Mouse (Mus musculus): ENCODE measurements around the gene L3mbtl3. TPM values are rescaled to one million over a fixed set of nuclear protein-coding genes. Genes with fewer than 3 reads are reported as not detected.

L3mbtl3 gene
- 16.8 and 17.1 TPM in 2 replicates for polyA plus RNA-seq (2016; fragmentation: Nextera tagmentation; extraction: Ambion mirVana)

DNA sequence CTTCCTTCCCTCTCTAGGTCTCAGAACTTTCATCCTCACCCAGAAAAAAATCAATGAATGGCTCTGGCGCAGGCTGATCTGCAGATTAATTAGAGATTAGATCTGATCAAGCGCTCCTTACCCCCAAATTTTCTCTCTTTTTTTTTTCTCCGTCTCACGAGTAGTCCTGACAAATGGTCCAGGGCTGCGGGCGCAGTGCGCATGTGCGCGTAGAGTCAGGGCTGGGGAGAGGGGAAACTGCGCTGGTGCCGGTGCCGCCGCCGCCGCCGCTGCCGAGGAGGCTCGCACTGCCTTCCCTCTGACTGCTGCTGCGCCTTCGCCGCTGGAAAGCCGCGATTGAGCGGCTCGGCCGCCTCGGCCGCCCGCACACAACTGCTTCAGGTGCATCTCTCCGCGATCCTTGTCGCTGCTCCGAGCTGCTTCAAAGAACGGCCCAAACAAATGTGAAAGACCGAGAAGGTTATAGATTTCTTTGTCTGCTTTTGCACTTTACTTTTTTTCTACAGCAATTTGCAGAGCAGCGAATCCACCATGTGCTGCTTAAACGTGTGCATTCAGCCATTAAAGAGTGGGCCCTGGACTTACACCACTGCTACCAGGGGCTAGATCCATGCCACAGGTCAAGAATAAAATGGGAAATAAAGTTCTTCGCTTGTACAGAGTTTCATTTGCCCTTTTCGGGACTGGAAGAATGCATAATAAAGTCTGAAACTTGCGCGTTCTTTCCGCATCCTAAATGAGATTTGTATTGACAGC, at the start of gene L3mbtl3:
L3mbtl3 (minus strand) TSS at position 182 of the 756 bp plus-strand sequence.
- Histone ChIP-seq H3K4me3 (peak within 1 kb of the TSS; percentile 85), H3K4me1 (replicated peaks) (peaks cover 29% of the 10 kb centered on the region), H3K27me3 (ENCODE audit: insufficient read depth, poor library complexity, severe bottlenecking) (no peaks in the 10 kb centered on the region), H3K27ac (peak within 1 kb of the TSS; percentile 99), H3K9me3 (no peaks in the 10 kb centered on the region), H3K36me3 (no peaks in the 10 kb centered on the region)
- peak; percentile 92 for DNase-seq (ENCODE audit: low spot score)
- 1% methylated on average over 42 of the region's 42 CpGs for WGBS

DNA sequence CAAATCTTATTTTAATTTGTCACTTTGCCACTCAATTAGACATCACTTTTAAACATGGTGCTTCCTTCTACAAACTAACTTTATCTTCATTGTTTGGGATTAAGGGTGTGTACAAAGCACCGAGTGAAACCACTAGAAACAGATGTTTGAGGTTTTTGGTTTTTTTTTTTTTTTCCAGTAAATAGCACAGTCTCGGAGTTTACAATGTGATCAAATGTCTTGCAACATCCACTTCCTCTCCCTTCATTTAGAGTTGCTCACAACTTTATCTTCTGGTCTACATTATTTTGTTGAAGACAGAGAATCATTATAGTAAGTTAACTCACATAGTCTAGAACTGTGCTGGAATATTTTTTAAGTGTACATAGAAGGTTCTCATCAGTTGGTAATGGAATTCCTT, 45.4 kb upstream of the L3mbtl3 start:
- no peaks in the 10 kb centered on the region for H3K27me3 ChIP-seq (ENCODE audit: insufficient read depth, poor library complexity, severe bottlenecking)
- H3K4me1 ChIP-seq (replicated peaks), result no peaks in the 10 kb centered on the region
- H3K36me3 ChIP-seq, result no peaks in the 10 kb centered on the region
- H3K4me3 ChIP-seq, result no peak overlapping the region
- no peaks in the 10 kb centered on the region for H3K9me3 ChIP-seq
- 86% methylated on average over 2 of the region's 2 CpGs for WGBS
- no peak for DNase-seq (ENCODE audit: low spot score)
- H3K27ac ChIP-seq, result no peak overlapping the region

DNA sequence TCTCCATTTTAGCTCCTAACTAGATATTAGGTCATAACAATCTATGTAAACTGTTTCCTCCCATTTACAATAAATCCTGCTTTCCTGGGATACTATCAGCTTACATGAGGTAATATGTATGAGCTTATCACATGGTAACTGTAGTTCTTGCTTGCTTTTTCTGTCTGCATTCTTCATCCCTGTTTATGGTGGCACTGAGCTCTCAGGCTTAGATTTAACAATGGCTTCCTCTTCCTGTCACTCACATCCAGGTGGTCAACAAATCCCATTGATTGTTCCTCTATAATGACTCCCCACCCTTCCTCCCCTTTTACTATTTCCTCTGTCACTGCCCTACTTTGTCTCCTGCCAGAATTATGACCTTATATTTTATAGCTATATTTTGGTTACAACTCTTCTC, 12.9 kb upstream of the L3mbtl3 start:
- H3K9me3 ChIP-seq, result no peaks in the 10 kb centered on the region
- no peak overlapping the region for H3K27ac ChIP-seq
- DNase-seq (ENCODE audit: low spot score), result no peak
- no peaks in the 10 kb centered on the region for H3K36me3 ChIP-seq
- H3K4me3 ChIP-seq, result no peak overlapping the region
- no peaks in the 10 kb centered on the region for H3K4me1 ChIP-seq (replicated peaks)
- no peaks in the 10 kb centered on the region for H3K27me3 ChIP-seq (ENCODE audit: insufficient read depth, poor library complexity, severe bottlenecking)

DNA sequence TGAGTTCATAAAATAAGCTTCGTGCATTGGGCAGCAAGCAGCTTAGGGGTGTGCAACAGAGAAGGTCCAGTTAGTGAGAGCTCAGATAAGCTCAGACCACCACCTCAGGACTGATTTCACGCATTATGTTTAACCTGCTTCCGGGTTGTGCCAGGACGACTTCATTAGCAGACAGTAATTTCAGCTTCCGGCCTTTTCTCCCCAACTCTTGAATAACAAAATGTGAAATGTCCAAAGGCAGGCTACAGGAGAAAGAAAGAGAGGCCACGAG, 1.5 kb upstream of the L3mbtl3 start:
- 81% methylated on average over 6 of the region's 6 CpGs for WGBS
- H3K36me3 ChIP-seq, result no peaks in the 10 kb centered on the region
- no peak for DNase-seq (ENCODE audit: low spot score)

DNA sequence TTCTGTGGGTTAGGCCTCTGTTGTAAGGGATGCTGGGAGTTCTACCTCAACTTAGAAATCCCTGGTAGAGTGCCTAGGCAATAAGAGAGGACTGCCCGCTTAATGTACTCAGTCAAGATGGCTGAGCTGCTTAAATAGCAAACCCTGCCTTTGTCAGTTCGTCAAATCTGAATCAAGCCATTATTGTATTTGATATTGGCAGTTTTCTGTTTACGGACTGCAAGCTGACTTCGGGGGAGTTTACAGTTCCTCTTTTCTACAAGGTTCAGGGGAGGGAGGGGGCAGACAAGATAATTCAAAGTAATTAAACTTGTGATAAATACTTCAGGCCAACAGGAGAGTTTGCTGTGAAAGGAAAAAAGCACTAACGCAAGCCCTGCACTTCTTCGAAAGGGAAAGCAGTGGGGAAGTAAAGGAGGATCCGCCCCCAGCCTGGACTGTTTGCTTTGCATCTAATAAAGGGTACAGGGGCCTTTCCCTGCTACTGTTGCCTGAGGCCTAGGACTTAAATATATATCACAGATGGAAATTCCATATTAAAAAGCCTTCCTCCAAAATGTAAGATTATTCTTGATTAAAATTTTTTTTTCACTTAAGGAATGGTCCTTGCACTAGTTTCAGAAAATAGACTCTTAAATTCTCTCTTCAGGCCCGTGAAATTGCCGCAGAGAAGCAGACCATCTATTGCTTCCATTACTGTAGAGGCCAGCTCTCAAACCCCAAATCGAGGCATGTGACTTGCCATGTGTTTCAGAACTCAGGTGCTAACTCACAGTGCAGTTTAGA, 968 bp upstream of the L3mbtl3 start:
- Histone ChIP-seq H3K9me3 (no peaks in the 10 kb centered on the region), H3K4me3 (peak overlapping the region; percentile 85), H3K36me3 (no peaks in the 10 kb centered on the region), H3K27ac (peak overlapping the region; percentile 99), H3K4me1 (replicated peaks) (peaks cover 23% of the 10 kb centered on the region), H3K27me3 (ENCODE audit: insufficient read depth, poor library complexity, severe bottlenecking) (no peaks in the 10 kb centered on the region)
- WGBS, result 35% methylated on average over 10 of the region's 10 CpGs
- DNase-seq (ENCODE audit: low spot score), result peak; percentile 39

More for the DNA sequence above, 1.5 kb upstream of the L3mbtl3 start:
- Histone ChIP-seq H3K27me3 (ENCODE audit: insufficient read depth, poor library complexity, severe bottlenecking) (no peaks in the 10 kb centered on the region), H3K9me3 (no peaks in the 10 kb centered on the region), H3K27ac (no peak overlapping the region), H3K4me1 (replicated peaks) (peaks cover 19% of the 10 kb centered on the region), H3K4me3 (no peak overlapping the region)

DNA sequence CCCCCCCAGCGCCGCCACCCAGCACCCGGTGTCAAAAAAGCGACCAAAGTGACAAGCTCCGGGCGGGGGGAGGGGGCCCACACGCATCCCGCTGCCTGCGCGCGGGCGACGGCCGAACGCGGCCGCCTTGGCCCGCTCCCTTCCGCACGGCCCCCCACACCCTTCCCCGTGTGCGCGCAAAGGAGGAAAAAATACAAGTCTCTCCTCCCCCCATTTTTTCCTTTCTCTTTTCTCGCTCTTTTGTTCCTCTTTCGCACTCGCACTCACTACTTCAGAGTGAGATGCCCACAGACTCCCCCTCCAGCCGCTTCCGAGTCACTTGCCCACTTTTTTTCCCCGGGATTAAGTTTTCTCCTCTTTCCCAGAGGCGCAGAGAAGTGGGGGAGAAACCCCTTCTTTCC, 420 bp downstream of the L3mbtl3 start:
- Histone ChIP-seq H3K4me1 (replicated peaks) (peaks cover 29% of the 10 kb centered on the region), H3K9me3 (no peaks in the 10 kb centered on the region), H3K27ac (peak overlapping the region; percentile 99), H3K36me3 (no peaks in the 10 kb centered on the region), H3K4me3 (peak overlapping the region; percentile 85), H3K27me3 (ENCODE audit: insufficient read depth, poor library complexity, severe bottlenecking) (no peaks in the 10 kb centered on the region)
- no peak for DNase-seq (ENCODE audit: low spot score)
- WGBS, result under 1% methylated on average over 24 of the region's 30 CpGs

DNA sequence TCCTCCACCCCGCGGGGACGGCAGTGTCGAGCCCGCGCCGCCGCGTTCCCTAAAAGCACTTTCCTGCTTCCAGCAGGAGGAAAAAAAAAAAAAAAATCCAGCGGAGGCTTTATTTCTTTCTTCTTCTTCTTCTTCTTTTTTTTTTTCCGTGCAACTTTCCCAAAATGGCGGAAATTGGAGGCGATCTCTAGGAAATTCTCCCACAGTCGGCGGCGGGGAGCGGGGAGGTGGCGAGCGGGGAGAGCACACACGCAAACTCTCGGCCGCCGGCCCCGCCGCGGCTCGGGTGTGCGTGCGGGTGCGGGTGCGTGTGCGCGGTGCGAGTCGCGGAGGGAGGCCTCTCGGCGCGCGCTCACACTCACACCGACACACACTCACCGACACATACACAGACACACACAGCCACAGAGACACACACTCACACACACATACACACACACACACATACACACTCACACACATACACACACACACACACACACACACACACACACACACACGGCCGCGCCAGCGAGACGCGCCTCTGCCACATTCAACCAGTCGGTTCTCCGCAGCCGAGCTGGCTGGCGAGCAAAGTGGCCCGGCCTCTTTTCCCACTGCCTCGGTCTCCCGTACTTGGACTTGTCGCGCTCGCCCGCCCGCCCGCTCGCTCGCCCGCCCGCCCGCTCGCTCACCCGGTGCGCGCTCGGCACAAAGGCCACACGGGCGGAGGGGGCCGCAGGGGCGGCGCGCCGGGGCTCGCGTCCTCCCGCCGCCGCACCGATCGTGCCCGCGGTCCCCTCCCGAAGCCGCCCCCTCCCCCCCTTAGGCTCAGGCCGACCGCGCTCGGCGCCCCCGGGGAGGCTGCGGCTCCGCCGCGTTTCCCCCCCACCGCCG, 1.1 kb downstream of the L3mbtl3 start:
- peak; percentile 76 for DNase-seq (ENCODE audit: low spot score)
- WGBS, result under 1% methylated on average over 101 of the region's 101 CpGs
- H3K9me3 ChIP-seq, result no peaks in the 10 kb centered on the region
- H3K4me3 ChIP-seq, result peak overlapping the region; percentile 85
- peak overlapping the region; percentile 99 for H3K27ac ChIP-seq
- H3K36me3 ChIP-seq, result no peaks in the 10 kb centered on the region
- no peaks in the 10 kb centered on the region for H3K27me3 ChIP-seq (ENCODE audit: insufficient read depth, poor library complexity, severe bottlenecking)
- H3K4me1 ChIP-seq (replicated peaks), result peaks cover 29% of the 10 kb centered on the region

DNA sequence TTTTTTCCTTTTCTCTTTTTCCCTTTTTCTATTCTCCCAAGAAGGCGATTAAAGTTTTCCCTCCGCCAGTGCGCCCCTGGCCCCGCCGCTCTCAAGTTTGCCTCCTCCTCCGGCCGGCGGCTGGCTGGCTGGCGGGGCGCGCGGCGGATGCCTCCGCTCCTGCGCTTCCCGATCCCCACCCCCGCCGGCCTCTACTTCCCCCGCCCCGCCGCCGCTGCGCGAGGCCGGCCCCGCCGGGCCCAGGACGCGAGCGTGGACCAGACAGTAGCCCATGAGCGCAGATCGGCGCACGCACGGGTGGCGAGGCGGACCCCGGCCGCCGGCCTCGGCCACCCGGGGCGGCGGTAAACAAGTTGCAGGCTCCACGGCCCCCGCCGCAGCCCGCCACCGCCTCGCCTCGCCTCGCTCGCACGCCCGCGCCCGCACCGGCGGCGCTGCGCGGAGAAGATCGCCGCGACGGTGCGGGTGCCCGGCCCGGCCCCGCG, 1.8 kb downstream of the L3mbtl3 start:
- peaks cover 1% of the 10 kb centered on the region for H3K36me3 ChIP-seq
- no peaks in the 10 kb centered on the region for H3K9me3 ChIP-seq
- no peaks in the 10 kb centered on the region for H3K27me3 ChIP-seq (ENCODE audit: insufficient read depth, poor library complexity, severe bottlenecking)
- WGBS, result under 1% methylated on average over 71 of the region's 71 CpGs
- peak overlapping the region; percentile 85 for H3K4me3 ChIP-seq
- DNase-seq (ENCODE audit: low spot score), result peak; percentile 70
- peak overlapping the region; percentile 99 for H3K27ac ChIP-seq
- H3K4me1 ChIP-seq (replicated peaks), result peaks cover 29% of the 10 kb centered on the region

DNA sequence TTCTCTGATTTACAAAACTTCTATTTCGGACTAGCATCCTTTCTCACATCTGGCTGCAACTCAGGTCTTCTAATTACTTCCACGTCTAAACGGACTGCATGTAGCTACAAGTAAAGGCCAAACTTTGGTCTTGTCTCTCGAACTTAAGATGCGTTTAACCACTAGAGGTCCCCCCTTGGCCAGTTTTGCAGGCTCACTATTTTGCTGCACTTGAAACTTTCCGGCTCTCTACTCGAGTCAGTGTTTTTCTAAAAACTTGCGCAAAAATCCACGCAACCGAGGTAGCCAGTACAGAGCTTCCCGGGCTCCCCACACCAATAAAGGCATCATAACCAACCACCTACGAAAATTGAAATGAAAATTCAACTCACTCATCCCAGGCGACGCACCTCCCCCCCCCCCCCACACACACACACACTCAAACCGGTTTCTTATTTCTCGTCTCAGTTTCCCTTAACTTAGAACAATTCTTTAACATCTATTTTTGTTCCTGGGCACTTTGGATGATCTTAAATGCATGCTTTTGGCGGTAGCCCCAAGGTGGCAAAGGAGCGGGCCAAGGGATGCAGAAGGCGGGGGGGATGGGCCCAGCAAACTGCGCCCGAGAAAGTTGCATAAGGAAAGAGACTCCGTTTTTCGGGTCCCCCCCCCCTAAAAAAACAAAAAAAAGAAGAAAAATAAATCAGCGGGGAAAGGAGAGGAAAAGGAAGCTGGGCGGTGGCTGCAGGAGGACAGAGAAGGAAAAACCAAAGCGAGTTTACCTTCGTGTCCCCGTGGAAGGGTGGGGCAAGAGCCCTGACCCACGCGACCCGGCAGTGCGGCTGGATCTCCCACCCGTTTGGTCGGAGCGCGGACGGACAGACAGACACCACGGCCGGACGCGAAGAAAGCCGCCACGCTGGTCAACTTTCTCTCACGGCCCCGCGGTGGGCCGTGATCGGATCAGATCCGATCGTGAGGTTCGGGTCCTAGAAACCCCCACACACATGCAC, 2.5 kb downstream of the L3mbtl3 start:
- H3K27ac ChIP-seq, result peak overlapping the region; percentile 99
- peaks cover 29% of the 10 kb centered on the region for H3K4me1 ChIP-seq (replicated peaks)
- peaks cover 8% of the 10 kb centered on the region for H3K36me3 ChIP-seq
- no peaks in the 10 kb centered on the region for H3K27me3 ChIP-seq (ENCODE audit: insufficient read depth, poor library complexity, severe bottlenecking)
- peak; percentile 78 for DNase-seq (ENCODE audit: low spot score)
- H3K9me3 ChIP-seq, result no peaks in the 10 kb centered on the region
- H3K4me3 ChIP-seq, result peak overlapping the region; percentile 85
- under 1% methylated on average over 51 of the region's 51 CpGs for WGBS

DNA sequence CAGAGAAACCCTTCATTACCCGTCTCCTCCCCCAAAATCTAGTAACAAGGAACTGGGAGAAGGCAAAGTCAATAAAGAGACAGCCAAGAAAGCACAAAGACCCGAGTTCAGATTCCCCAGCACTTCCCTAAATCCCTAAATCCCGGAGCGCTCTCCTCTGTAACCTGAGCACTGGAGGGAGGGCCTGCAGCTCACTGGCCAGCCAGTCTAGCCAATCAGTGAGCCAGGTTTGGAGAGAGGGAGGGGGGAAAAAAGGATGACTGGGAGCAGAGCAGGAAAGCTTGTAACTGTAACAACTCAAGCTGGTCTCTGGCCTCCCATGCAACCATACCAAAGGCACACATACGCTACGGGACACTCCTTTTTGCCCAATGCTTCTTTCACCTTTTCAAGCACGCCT, 4.4 kb downstream of the L3mbtl3 start:
- Histone ChIP-seq H3K27me3 (ENCODE audit: insufficient read depth, poor library complexity, severe bottlenecking) (no peaks in the 10 kb centered on the region), H3K36me3 (peaks cover 22% of the 10 kb centered on the region), H3K4me1 (replicated peaks) (peaks cover 21% of the 10 kb centered on the region), H3K27ac (no peak overlapping the region), H3K9me3 (no peaks in the 10 kb centered on the region), H3K4me3 (no peak overlapping the region)
- peak; percentile 22 for DNase-seq (ENCODE audit: low spot score)
- WGBS, result 61% methylated on average over 7 of the region's 7 CpGs

DNA sequence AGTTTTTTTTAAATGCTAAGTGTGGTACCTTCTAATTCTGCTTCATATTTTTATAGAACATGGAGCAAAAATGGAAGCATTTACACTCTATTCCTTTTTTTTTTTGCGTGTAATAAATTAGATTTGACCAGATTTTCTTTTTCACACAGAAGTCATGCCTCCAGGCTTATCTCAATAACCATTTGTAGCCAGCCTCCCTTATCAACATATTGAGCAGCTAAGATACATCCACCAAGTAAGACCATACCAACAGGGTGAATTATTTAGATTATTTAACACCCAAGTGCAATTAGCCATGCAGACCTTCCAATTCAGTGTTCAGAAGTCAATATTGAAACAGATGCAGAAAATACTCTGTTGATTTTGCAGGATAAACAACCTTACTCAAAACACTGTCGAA, 10.8 kb downstream of the L3mbtl3 start:
- WGBS, result 98% methylated on average over 2 of the region's 2 CpGs
- Histone ChIP-seq H3K36me3 (peaks cover 22% of the 10 kb centered on the region), H3K4me3 (no peak overlapping the region), H3K27me3 (ENCODE audit: insufficient read depth, poor library complexity, severe bottlenecking) (no peaks in the 10 kb centered on the region), H3K27ac (no peak overlapping the region), H3K4me1 (replicated peaks) (no peaks in the 10 kb centered on the region), H3K9me3 (no peaks in the 10 kb centered on the region)
- DNase-seq (ENCODE audit: low spot score), result no peak

All from hindbrain, embryonic 10.5 days (tissue).